Mouse (Mus musculus): Measurements from ENCODE around the gene Gorasp1. TPM values are rescaled to one million over a fixed set of nuclear protein-coding genes. Genes with fewer than 3 reads are reported as not detected.

Gene Gorasp1
- total RNA-seq, 2 experiments from 2014 or later, result 33.4 to 35.2 TPM

Other genes starting within 250 kb of the Gorasp1 start
- not detected for gene Scn10a, start 218.2 kb downstream of the Gorasp1 start, total RNA-seq (2021)
- not detected for gene Scn11a, start 112.1 kb downstream of the Gorasp1 start, total RNA-seq (2021)
- gene Wdr48, start 42.7 kb downstream of the Gorasp1 start, total RNA-seq (2021), result 10 to 100 TPM; 69.2 to 79.7 TPM
- under 1 TPM; 0.80 to 0.86 TPM for gene Ttc21a, start within 50 bp of the Gorasp1 start, total RNA-seq (2021)
- gene Csrnp1, start 47.1 kb upstream of the Gorasp1 start, total RNA-seq (2021), result 10 to 100 TPM; 12.8 to 15.5 TPM
- under 1 TPM; 0.05 to 0.20 TPM for gene Xirp1, start 86.0 kb upstream of the Gorasp1 start, total RNA-seq (2021)
- 10 to 100 TPM; 29.0 to 30.9 TPM for gene Cx3cr1, start 132.3 kb upstream of the Gorasp1 start, total RNA-seq (2021)
- not detected for gene Ccr8, start 154.5 kb upstream of the Gorasp1 start, total RNA-seq (2021)
- 10 to 100 TPM; 26.9 to 29.1 TPM for gene Slc25a38, start 172.8 kb upstream of the Gorasp1 start, total RNA-seq (2021)
- 100 to 1,000 TPM; 428 to 437 TPM for gene Rpsa, start 190.1 kb upstream of the Gorasp1 start, total RNA-seq (2021)
- gene Mobp, start 212.1 kb upstream of the Gorasp1 start, total RNA-seq (2021), result 100 to 1,000 TPM; 456 to 539 TPM

All from layer of hippocampus, postnatal 36 days (tissue).